ENCODE assay signal across 8 mouse cellular contexts in the genomic region with DNA sequence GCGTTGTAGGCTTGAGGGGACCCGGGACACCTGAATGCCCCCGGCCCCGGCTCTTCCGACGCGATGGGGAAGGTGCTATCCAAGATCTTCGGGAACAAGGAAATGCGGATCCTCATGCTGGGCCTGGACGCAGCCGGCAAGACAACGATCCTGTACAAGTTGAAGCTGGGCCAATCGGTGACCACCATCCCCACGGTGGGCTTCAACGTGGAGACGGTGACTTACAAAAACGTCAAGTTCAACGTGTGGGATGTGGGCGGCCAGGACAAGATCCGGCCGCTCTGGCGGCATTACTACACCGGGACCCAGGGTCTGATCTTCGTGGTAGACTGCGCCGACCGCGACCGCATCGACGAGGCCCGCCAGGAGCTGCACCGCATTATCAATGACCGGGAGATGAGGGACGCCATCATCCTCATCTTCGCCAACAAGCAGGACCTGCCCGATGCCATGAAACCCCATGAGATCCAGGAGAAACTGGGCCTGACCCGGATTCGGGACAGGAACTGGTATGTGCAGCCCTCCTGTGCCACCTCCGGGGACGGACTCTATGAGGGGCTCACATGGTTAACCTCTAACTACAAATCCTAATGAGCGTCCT. TPM values are rescaled to one million over a fixed set of nuclear protein-coding genes. Genes with fewer than 3 reads are reported as not detected.
A peak's percentile ranks its signal among the peaks of the same experiment; 100 is the strongest.
DNase-seq lines count a peak whose midpoint lies in the region; ATAC-seq lines count a peak whose summit lies in the region.

No protein-coding gene starts in this region.

- peak overlapping the region; percentile 82 for H3K4me2 ChIP-seq in forebrain, embryonic 13.5 days
- H3K4me2 ChIP-seq in limb, embryonic 15.5 days = peak overlapping the region; percentile 81
- H3K4me2 ChIP-seq in midbrain, embryonic 15.5 days = peak overlapping the region; percentile 89

- no peaks in the 10 kb centered on the region for H3K27me3 ChIP-seq in forebrain, embryonic 13.5 days
- no peaks in the 10 kb centered on the region for H3K27me3 ChIP-seq in limb, embryonic 15.5 days
- H3K27me3 ChIP-seq in midbrain, embryonic 15.5 days (replicated peaks) = no peaks in the 10 kb centered on the region

- no peaks in the 10 kb centered on the region for H3K36me3 ChIP-seq in forebrain, embryonic 13.5 days (ENCODE audit: poor library complexity, severe bottlenecking)
- H3K36me3 ChIP-seq in limb, embryonic 15.5 days = 0 out of 2 replicates have a peak, but pooled peaks cover 2% of the 10 kb centered on the region
- no peaks in the 10 kb centered on the region for H3K36me3 ChIP-seq in midbrain, embryonic 15.5 days (replicated peaks)

- peak; percentile 5; the same call in 1 of the 2 replicates for ATAC-seq in forebrain, embryonic 13.5 days
- no peak for ATAC-seq in limb, embryonic 15.5 days (ENCODE audit: insufficient number of reproducible peaks, low FRiP score, low TSS enrichment, low read depth)
- ATAC-seq in midbrain, embryonic 15.5 days (replicated peaks) = peak; percentile 10

- no peaks in the 10 kb centered on the region for H3K9me3 ChIP-seq in forebrain, embryonic 13.5 days (replicated peaks)
- H3K9me3 ChIP-seq in limb, embryonic 15.5 days = no peaks in the 10 kb centered on the region
- no peaks in the 10 kb centered on the region for H3K9me3 ChIP-seq in midbrain, embryonic 15.5 days

- under 1% methylated on average over 42 of the region's 42 CpGs for WGBS in forebrain, embryonic 13.5 days
- WGBS in limb, embryonic 15.5 days = under 1% methylated on average over 42 of the region's 42 CpGs
- WGBS in midbrain, embryonic 15.5 days = under 1% methylated on average over 42 of the region's 42 CpGs

- H3K9ac ChIP-seq in forebrain, embryonic 13.5 days = peak overlapping the region; percentile 96
- H3K9ac ChIP-seq in limb, embryonic 15.5 days = peak overlapping the region; percentile 98
- peak overlapping the region; percentile 89 for H3K9ac ChIP-seq in midbrain, embryonic 15.5 days

- peak; percentile 23 for DNase-seq in layer of hippocampus, adult 11-12 months (ENCODE audit: low spot score)
- DNase-seq in layer of hippocampus, adult 9-11 months = no peak
- DNase-seq in NIH3T3 (ENCODE audit: low read depth) = peak; percentile 52
- DNase-seq in heart, postnatal 25 days (ENCODE audit: low spot score) = peak; percentile 7
- peak; percentile 25 for DNase-seq in urinary bladder, postnatal 25 days (ENCODE audit: low spot score)

- H3K4me3 ChIP-seq in forebrain, embryonic 13.5 days = peak overlapping the region; percentile 100
- H3K4me3 ChIP-seq in limb, embryonic 15.5 days = peak overlapping the region; percentile 97
- peak overlapping the region; percentile 92 for H3K4me3 ChIP-seq in midbrain, embryonic 15.5 days

- intact Hi-C loops in heart, postnatal 25 days (cut with DNase I) = loop anchor here (2.0 to 5.0 kb wide), 4 partner anchors 50 to 202 kb away; no protein-coding TSS in a partner anchor

- H3K4me1 ChIP-seq in forebrain, embryonic 13.5 days = peaks cover 30% of the 10 kb centered on the region
- peaks cover 19% of the 10 kb centered on the region; the same call in 1 of the 2 replicates for H3K4me1 ChIP-seq in limb, embryonic 15.5 days
- peaks cover 31% of the 10 kb centered on the region for H3K4me1 ChIP-seq in midbrain, embryonic 15.5 days

- H3K27ac ChIP-seq in forebrain, embryonic 13.5 days = peak overlapping the region; percentile 90
- peak overlapping the region; percentile 99 for H3K27ac ChIP-seq in limb, embryonic 15.5 days
- H3K27ac ChIP-seq in midbrain, embryonic 15.5 days = peak overlapping the region; percentile 91

RNA-seq across cellular contexts. Expression of a gene that starts 0.6 kb away (rescaled TPM):
- 0.63 and 0.80 TPM in 2 replicates for polyA plus RNA-seq in forebrain, embryonic 13.5 days (2015; fragmentation: Nextera tagmentation; extraction: Ambion mirVana)
- under 1 TPM; 0.60 to 0.61 TPM for total RNA-seq in heart, postnatal 25 days (2021)
- polyA plus RNA-seq in limb, embryonic 15.5 days (2015; fragmentation: Nextera tagmentation; extraction: Ambion mirVana) = 1.8 and 2.4 TPM in 2 replicates
- polyA plus RNA-seq in midbrain, embryonic 15.5 days (2015; fragmentation: Nextera tagmentation; extraction: Ambion mirVana) = 0.63 and 1.0 TPM in 2 replicates

RNA-seq across cellular contexts. Expression of a gene that starts 0.9 kb away (rescaled TPM):
- 25.4 and 29.0 TPM in 2 replicates for polyA plus RNA-seq in forebrain, embryonic 13.5 days (2015; fragmentation: Nextera tagmentation; extraction: Ambion mirVana)
- 10 to 100 TPM; 40.5 to 43.7 TPM for total RNA-seq in heart, postnatal 25 days (2021)
- 59.8 and 73.7 TPM in 2 replicates for polyA plus RNA-seq in limb, embryonic 15.5 days (2015; fragmentation: Nextera tagmentation; extraction: Ambion mirVana)
- polyA plus RNA-seq in midbrain, embryonic 15.5 days (2015; fragmentation: Nextera tagmentation; extraction: Ambion mirVana) = 25.9 and 27.3 TPM in 2 replicates

RNA-seq across cellular contexts. Expression of a gene that starts 15.9 kb away (rescaled TPM):
- polyA plus RNA-seq in forebrain, embryonic 13.5 days (2015; fragmentation: Nextera tagmentation; extraction: Ambion mirVana) = 99.3 and 99.9 TPM in 2 replicates
- total RNA-seq in heart, postnatal 25 days (2021) = 10 to 100 TPM; 24.0 to 24.4 TPM
- 84.7 and 88.7 TPM in 2 replicates for polyA plus RNA-seq in limb, embryonic 15.5 days (2015; fragmentation: Nextera tagmentation; extraction: Ambion mirVana)
- polyA plus RNA-seq in midbrain, embryonic 15.5 days (2015; fragmentation: Nextera tagmentation; extraction: Ambion mirVana) = 87.0 and 93.6 TPM in 2 replicates
